Mouse (Mus musculus) MEL (cell line): ENCODE data around the gene Ccdc182. TPM values are rescaled to one million over a fixed set of nuclear protein-coding genes. Genes with fewer than 3 reads are reported as not detected.

Source experiments
- DNase-seq: peaks from one replicate; pipeline ENCODE4 v3.0.0; 2011; ENCODE audit warnings: low read depth, low spot score
- H3K27ac ChIP-seq: 2 replicates; pipeline ENCODE4 v1.5.1; 2012; ENCODE audit warnings: low read depth, mild to moderate bottlenecking, control low read depth, low read length, moderate library complexity; ENCODE audit not compliant: control insufficient read depth
- H3K27me3 ChIP-seq, 2 experiments: fragments of 150-350 bp in 1 of 2; sonication (generic) in 1 of 2; 2 replicates each; pipeline ENCODE4 v1.6.1; 2012; ENCODE audit warnings: low read length in 2 of 2, mild to moderate bottlenecking in 2 of 2, improper control_type of control experiment in 1 of 2, moderate library complexity in 1 of 2; ENCODE audit not compliant: insufficient read depth in 2 of 2, control insufficient read depth in 1 of 2
- H3K36me3 ChIP-seq, 2 experiments: 2 replicates each; pipeline ENCODE4 v1.6.1; 2012 to 2014; ENCODE audit warnings: low read length in 2 of 2, improper control_type of control experiment in 1 of 2, inconsistent platforms in 1 of 2, mild to moderate bottlenecking in 1 of 2; ENCODE audit not compliant: insufficient read depth in 2 of 2, control insufficient read depth in 1 of 2
- H3K4me1 ChIP-seq, 2 experiments: fragments of 150-350 bp in 1 of 2; sonication (generic) in 1 of 2; 2 replicates each; pipeline ENCODE4 v1.6.1; 2012; ENCODE audit warnings: low read length in 2 of 2, improper control_type of control experiment in 1 of 2, mild to moderate bottlenecking in 1 of 2; ENCODE audit not compliant: insufficient read depth in 2 of 2, control insufficient read depth in 1 of 2
- H3K4me3 ChIP-seq, 2 experiments: fragments of 150-350 bp in 1 of 2; sonication (generic) in 1 of 2; 2 replicates each; pipeline ENCODE4 v1.5.1; 2012; ENCODE audit warnings: low read depth in 2 of 2, low read length in 2 of 2, mild to moderate bottlenecking in 2 of 2, moderate library complexity in 2 of 2, control low read depth in 1 of 2, improper control_type of control experiment in 1 of 2; ENCODE audit not compliant: control insufficient read depth in 1 of 2, insufficient read depth in 1 of 2
- H3K79me2 ChIP-seq: 2 replicates; pipeline ENCODE4 v1.6.1; 2012; ENCODE audit warnings: mild to moderate bottlenecking, low read length, moderate library complexity; ENCODE audit not compliant: control insufficient read depth, poor library complexity, insufficient read depth
- H3K9ac ChIP-seq: 2 replicates; pipeline ENCODE4 v1.6.1; 2012; ENCODE audit warnings: low read depth, mild to moderate bottlenecking, control low read depth, low read length, moderate library complexity; ENCODE audit not compliant: control insufficient read depth, poor library complexity, severe bottlenecking
- H3K9me3 ChIP-seq: fragments of 150-350 bp; sonication (generic); replicated peaks from 2 replicates; pipeline ENCODE4 v1.6.1; 2012; ENCODE audit warnings: mild to moderate bottlenecking, low read length, improper control_type of control experiment, moderate library complexity; ENCODE audit not compliant: insufficient read depth
- BHLHE40 ChIP-seq: IDR thresholded peaks from 2 replicates; pipeline ENCODE4 v1.6.1; 2012; ENCODE audit warnings: low read depth, mild to moderate bottlenecking, inconsistent platforms, low read length, improper control_type of control experiment, borderline replicate concordance
- CHD2 ChIP-seq: IDR thresholded peaks from 2 replicates; pipeline ENCODE4 v1.6.1; 2011; ENCODE audit warnings: low read length, improper control_type of control experiment
- CTCF ChIP-seq, 3 experiments: IDR thresholded peaks in 2 of 3; conservative IDR thresholded peaks in 1 of 3; 2 replicates each; pipeline ENCODE4 v1.5.1; 2011 to 2012; ENCODE audit warnings: low read length in 3 of 3, low read depth in 2 of 3, mild to moderate bottlenecking in 2 of 3, improper control_type of control experiment in 1 of 3, inconsistent platforms in 1 of 3, mixed read lengths in 1 of 3, moderate library complexity in 1 of 3; ENCODE audit not compliant: control insufficient read depth in 1 of 3, insufficient read depth in 1 of 3, poor library complexity in 1 of 3, severe bottlenecking in 1 of 3
- ELF1 ChIP-seq: IDR thresholded peaks from 2 replicates; pipeline ENCODE4 v1.6.1; 2014; ENCODE audit warnings: low read depth, mild to moderate bottlenecking, inconsistent platforms, low read length, improper control_type of control experiment, moderate library complexity
- GATA1 ChIP-seq: IDR thresholded peaks from 2 replicates; pipeline ENCODE4 v1.6.1; 2011; ENCODE audit warnings: low read depth, low read length, improper control_type of control experiment
- HCFC1 ChIP-seq: IDR thresholded peaks from 2 replicates; pipeline ENCODE4 v1.6.1; 2012; ENCODE audit warnings: low read depth, mild to moderate bottlenecking, inconsistent platforms, low read length, improper control_type of control experiment, moderate library complexity
- JUND ChIP-seq: IDR thresholded peaks from 2 replicates; pipeline ENCODE4 v1.6.1; 2011; ENCODE audit warnings: low read depth, mild to moderate bottlenecking, improper control_type of control experiment, low read length
- KAT2A ChIP-seq: conservative IDR thresholded peaks from 2 replicates; pipeline ENCODE4 v1.6.1; 2012; ENCODE audit warnings: low read depth, low read length, improper control_type of control experiment, inconsistent platforms
- MAFK ChIP-seq: IDR thresholded peaks from 2 replicates; pipeline ENCODE4 v1.6.1; 2011; ENCODE audit warnings: low read depth, mild to moderate bottlenecking, low read length, improper control_type of control experiment, borderline replicate concordance
- MAX ChIP-seq: IDR thresholded peaks from 2 replicates; pipeline ENCODE4 v1.6.1; 2011; ENCODE audit warnings: low read length, improper control_type of control experiment
- MAZ ChIP-seq: IDR thresholded peaks from 2 replicates; pipeline ENCODE4 v1.6.1; 2012; ENCODE audit warnings: low read depth, mild to moderate bottlenecking, inconsistent platforms, low read length, improper control_type of control experiment
- MEF2A ChIP-seq: IDR thresholded peaks from 2 replicates; pipeline ENCODE4 v1.6.1; 2014; ENCODE audit warnings: low read depth, mild to moderate bottlenecking, inconsistent platforms, low read length, improper control_type of control experiment; ENCODE audit not compliant: poor library complexity, insufficient replicate concordance, severe bottlenecking; ENCODE audit errors: extremely low read depth
- MYB ChIP-seq: IDR thresholded peaks from 2 replicates; pipeline ENCODE4 v1.6.1; 2011; ENCODE audit warnings: mild to moderate bottlenecking, low read depth, low read length, improper control_type of control experiment
- MYC ChIP-seq: IDR thresholded peaks from 2 replicates; pipeline ENCODE4 v1.6.1; 2011; ENCODE audit warnings: low read depth, mild to moderate bottlenecking, low read length, improper control_type of control experiment, moderate library complexity
- NELFE ChIP-seq: IDR thresholded peaks from 2 replicates; pipeline ENCODE4 v1.6.1; 2011; ENCODE audit warnings: low read depth, low read length, improper control_type of control experiment
- NRF1 ChIP-seq: IDR thresholded peaks from 2 replicates; pipeline ENCODE4 v1.6.1; 2014; ENCODE audit warnings: low read depth, mild to moderate bottlenecking, inconsistent platforms, low read length, improper control_type of control experiment, moderate library complexity; ENCODE audit not compliant: poor library complexity, insufficient read depth, severe bottlenecking
- RCOR1 ChIP-seq: IDR thresholded peaks from 2 replicates; pipeline ENCODE4 v1.6.1; 2012; ENCODE audit warnings: low read depth, mild to moderate bottlenecking, inconsistent platforms, low read length, improper control_type of control experiment
- SMC3 ChIP-seq: IDR thresholded peaks from 2 replicates; pipeline ENCODE4 v1.6.1; 2011; ENCODE audit warnings: low read depth, low read length, improper control_type of control experiment
- TBP ChIP-seq: IDR thresholded peaks from 2 replicates; pipeline ENCODE4 v1.8.0; 2011; ENCODE audit warnings: low read depth, low read length, improper control_type of control experiment
- ZKSCAN1 ChIP-seq: IDR thresholded peaks from 2 replicates; pipeline ENCODE4 v1.6.1; 2012; ENCODE audit warnings: low read depth, mild to moderate bottlenecking, inconsistent platforms, low read length, improper control_type of control experiment, moderate library complexity
- polyA plus RNA-seq, 2 experiments: library from polyadenylated mRNA; stranded (reverse) in 1 of 2; unstranded in 1 of 2; fragments of >175 nt in 1 of 2; fragments of >200 nt in 1 of 2; gene quantifications; 2 replicates each; pipeline versions ENCODE4 v1.2.1 to v1.2.4; 2012; ENCODE audit warnings: low replicate concordance in 2 of 2, low read depth in 1 of 2; ENCODE audit not compliant: insufficient read length in 2 of 2, insufficient read depth in 1 of 2, missing spikeins in 1 of 2
- total RNA-seq: library from RNA; depleted of rRNA; stranded (reverse); fragments of 300-350 nt; gene quantifications from 2 replicates; pipeline ENCODE4 v1.2.3, GENCODE M21; 2012

The Ccdc182 gene
- total and polyA plus RNA-seq, 3 experiments, result not detected

DNA sequence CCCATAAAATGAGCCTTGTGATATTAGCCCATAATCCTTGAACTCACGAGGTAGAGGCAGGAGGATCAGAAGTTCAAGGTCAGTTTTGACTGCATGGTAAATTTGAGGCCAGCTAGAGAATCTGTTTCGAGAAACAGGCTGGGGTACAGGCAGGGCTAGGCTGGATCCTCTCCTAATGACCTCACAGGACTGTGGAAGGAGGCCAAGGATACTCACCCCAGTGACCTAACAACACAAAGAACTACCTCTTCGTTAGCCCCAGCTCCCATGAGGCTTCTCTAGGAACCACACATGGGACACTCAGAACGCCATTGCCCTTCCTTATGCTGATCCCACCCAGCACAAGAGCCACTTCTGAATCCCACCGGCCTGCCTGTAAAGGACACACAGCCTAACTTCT, 25.0 kb downstream of the Ccdc182 start:
- Histone ChIP-seq H3K4me1 (no peaks in the 10 kb centered on the region), H3K27me3 (peaks cover 0 to 4% of the 10 kb centered on the region in 2 experiments; a peak in 2 of 4 replicates), H3K79me2 (no peaks in the 10 kb centered on the region), H3K9ac (no peak overlapping the region), H3K9me3 (no peaks in the 10 kb centered on the region), H3K4me3 (no peak overlapping the region), H3K36me3 (no peaks in the 10 kb centered on the region), H3K27ac (no peak overlapping the region)
- no peak for TF ChIP-seq MYC
- no peak for TF ChIP-seq BHLHE40
- TF ChIP-seq TBP, result no peak
- no peak for TF ChIP-seq SMC3
- TF ChIP-seq MAFK, result no peak
- TF ChIP-seq KAT2A, result no peak
- TF ChIP-seq RCOR1, result no peak
- no peak for TF ChIP-seq MEF2A
- TF ChIP-seq NELFE, result no peak
- TF ChIP-seq CTCF (IDR thresholded peaks at IDR 0.05 in 2 of 3, conservative IDR thresholded peaks at IDR 0.05 in 1 of 3; ENCODE audit: control insufficient read depth in 1 of 3, insufficient read depth in 1 of 3, low read depth in 2 of 3, low read length in 3 of 3, poor library complexity in 1 of 3, severe bottlenecking in 1 of 3), result no peak
- no peak for TF ChIP-seq NRF1
- no peak for TF ChIP-seq MAZ
- no peak for TF ChIP-seq JUND
- TF ChIP-seq CHD2, result no peak
- no peak for TF ChIP-seq GATA1
- TF ChIP-seq HCFC1, result no peak
- TF ChIP-seq MAX, result no peak
- no peak for TF ChIP-seq ELF1
- no peak for DNase-seq

- H3K36me3 ChIP-seq, result no peaks in the 10 kb centered on the region
- no peak overlapping the region for H3K4me3 ChIP-seq
- TF ChIP-seq MYC (no peak), MAZ (no peak), MYB (no peak), ZKSCAN1 (no peak)
- TF ChIP-seq, all 39 proteins: peak for 0
- no peaks in the 10 kb centered on the region for H3K9me3 ChIP-seq
- no peaks in the 10 kb centered on the region for H3K4me1 ChIP-seq
- no peak overlapping the region for H3K27ac ChIP-seq
- no peak for DNase-seq
- H3K79me2 ChIP-seq, result no peaks in the 10 kb centered on the region
- H3K9ac ChIP-seq, result no peak overlapping the region
- H3K27me3 ChIP-seq, result peaks cover 0 to 1% of the 10 kb centered on the region in 2 experiments; a peak in 3 of 4 replicates
Measured at GRCm38 (mm10) chr11:88327016-88327415, 33.2 kb downstream of the Ccdc182 start.
